Mouse (Mus musculus) testis, adult 2 months (tissue): Measurements from ENCODE around the gene Ngrn.

ENCODE experiments used
- CTCF ChIP-seq: fragments of 200-500 bp; IDR thresholded peaks from 2 replicates; pipeline ENCODE4 v1.5.1; 2012; ENCODE audit warnings: low read depth, mild to moderate bottlenecking, inconsistent platforms, low read length, moderate library complexity; ENCODE audit not compliant: control insufficient read depth, insufficient read depth, insufficient replicate concordance
- POLR2A ChIP-seq: fragments of 200-500 bp; IDR thresholded peaks from 2 replicates; pipeline ENCODE4 v1.6.1; 2012; ENCODE audit warnings: low read depth, mild to moderate bottlenecking, inconsistent platforms, low read length, moderate library complexity; ENCODE audit not compliant: control insufficient read depth

DNA sequence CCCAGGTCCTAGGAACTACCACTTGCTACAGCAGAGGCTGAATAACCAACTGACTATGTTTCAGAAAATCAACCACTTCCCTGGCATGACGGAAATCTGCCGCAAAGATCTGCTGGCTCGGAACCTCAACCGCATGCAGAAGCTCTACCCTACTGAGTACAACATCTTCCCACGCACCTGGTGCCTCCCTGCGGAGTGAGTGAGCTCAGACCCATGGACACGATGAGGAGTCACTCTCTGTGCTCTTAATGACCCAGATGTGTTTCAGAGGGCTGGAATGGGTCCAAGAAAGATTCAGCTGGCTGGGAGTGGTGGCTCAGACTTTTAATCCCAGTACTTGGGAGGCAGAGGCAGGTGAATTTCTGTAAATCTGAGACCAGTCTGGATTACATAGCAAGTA is 8.6 kb upstream of the Ngrn start:
- no peak for TF ChIP-seq CTCF
- TF ChIP-seq POLR2A: no peak
